Mouse (Mus musculus) right cerebral cortex, postnatal 10 days (tissue): Measurements from ENCODE around the gene Tbpl1.

ENCODE experiments used
- DNase-seq, 2 experiments: peaks; one replicate each; pipeline ENCODE4 v3.0.0; 2021; ENCODE audit warnings: low spot score in 2 of 2

Tbpl1 gene

DNA sequence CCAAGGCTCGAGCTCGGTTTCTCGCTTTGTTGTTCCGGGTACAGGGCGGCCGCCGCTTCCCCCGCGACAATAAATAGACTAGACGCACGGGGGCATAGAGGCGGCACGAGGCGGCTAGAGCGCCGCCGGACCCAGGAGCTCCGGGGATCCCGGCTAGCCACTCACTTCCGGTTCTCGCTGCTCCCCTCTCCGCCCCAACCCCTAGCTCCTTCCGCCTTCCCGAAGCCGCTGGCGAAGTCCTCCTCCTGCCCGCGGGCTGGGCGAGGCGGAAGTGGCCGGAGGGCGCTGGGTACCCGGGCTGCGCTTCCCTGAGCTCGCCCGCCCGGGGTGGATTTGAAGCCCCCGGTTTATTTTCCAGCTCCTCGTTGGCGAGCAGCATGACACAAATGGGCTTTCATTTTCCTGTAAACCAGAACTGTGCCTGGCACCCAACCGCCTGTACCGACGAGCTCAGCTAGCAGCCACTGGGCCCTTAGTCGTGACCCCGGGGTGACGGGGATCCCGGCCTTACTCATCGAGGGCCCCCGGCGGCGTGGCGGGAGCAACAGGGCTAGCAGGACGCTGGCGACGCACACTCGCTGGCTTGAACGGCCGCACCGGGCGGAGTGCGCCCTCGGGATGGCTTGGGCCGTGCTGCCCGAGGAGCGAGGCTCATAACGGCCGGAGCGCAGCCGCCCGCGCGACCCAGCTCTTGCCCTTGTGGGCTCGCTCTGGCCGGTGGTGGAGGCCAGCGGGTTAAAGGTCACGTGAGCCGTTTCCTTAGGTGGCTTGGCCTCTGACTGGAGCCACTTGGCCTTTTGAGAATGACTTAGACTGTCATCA is at the start of gene Tbpl1:
Gene Tbpl1 (minus strand): TSS at position 667 of the 822 bp plus-strand sequence.
- peak; percentile 96 to 97 for DNase-seq

DNA sequence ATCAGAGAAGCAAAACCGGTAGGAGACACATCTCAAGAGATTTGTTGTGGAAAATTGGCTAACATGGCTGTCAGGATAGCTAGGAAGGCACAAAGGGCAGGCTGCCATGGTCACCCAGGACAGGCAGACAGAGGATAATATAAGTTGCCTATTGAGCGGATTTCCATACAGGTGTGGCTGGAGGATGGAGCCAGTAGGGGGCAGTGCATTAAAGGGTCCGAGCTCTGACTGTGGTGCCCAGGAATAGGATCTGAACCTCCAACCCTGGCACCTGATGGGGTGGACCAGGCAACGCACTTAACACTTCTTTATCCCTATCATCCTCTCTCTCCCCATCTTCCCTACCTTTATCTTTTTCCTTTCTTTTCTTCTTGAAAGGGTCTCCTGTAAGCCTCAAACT is 49.7 kb upstream of the Tbpl1 start:
- DNase-seq = no peak

DNA sequence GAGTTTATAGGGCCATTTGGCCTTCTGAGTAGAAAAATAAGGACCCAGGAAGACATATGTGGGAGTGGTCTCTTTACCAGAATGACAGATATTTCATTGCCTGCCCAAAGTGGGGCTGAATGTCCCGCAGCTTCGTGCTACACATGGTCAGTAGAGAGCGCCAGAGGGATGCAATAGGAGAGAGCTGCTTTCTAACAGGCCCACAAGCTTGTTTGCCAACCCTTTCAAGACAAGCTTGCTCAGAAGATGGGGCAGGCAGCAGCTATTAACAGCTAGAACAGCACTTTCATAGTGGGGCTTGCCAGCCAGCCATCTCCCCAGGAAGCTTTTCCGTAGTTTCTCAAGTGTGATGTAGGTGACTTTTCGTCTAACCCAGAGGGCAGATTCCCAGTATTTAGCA is 46.2 kb upstream of the Tbpl1 start:
- DNase-seq = peak; percentile 49 to 52

DNA sequence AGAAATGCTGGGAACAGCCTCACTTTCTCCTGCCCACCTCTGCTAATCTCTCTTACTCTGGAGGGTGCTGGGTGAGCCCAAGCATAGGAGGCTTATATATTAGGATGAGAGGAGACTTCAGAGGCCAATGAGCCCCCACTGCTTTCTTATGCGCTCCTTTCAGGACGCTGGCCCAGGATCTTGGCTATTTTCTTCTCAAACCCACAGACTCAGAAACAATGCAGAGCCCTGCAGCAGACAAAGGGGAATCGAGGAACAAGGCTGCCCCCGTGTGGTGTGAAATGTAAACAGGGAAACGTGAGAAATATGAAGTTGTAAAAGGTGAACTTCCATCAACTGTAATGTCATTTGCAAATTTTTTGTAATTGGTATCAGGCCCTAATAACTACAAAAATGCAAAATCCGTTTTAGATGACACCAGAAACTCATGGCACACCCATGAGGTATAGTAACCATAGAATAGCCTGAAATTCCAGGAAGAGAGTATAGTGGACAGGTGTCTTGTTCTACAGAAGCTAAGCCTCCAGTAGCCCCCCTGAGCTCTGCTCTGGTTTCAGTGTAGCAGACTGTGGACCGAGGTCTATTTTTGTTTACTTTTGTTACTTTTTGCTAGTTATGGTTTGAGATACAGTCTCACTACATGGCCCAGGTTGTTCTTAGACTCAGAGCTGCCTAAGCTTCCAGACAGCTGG is 44.4 kb upstream of the Tbpl1 start:
- DNase-seq = peak; percentile 38 to 68

DNA sequence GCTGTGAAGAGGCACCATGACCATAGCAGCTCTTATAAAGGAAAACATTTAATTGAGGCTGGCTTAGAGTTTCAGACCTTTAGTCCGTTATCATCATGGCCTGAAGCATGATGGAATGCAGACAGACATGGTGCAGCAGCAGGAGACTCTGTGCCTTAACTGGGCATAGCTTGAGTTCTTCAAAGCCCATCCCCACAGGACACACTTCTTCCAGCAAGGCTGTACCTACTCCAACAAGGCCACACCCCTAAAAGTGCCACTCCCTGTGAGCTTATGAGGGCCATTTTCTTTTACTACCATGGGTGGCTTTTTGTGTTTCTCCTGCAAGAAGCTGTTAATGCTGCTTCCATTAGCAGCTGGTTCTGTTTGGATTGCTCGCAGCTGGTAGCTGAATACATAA is 43.7 kb upstream of the Tbpl1 start:
- no peak for DNase-seq

DNA sequence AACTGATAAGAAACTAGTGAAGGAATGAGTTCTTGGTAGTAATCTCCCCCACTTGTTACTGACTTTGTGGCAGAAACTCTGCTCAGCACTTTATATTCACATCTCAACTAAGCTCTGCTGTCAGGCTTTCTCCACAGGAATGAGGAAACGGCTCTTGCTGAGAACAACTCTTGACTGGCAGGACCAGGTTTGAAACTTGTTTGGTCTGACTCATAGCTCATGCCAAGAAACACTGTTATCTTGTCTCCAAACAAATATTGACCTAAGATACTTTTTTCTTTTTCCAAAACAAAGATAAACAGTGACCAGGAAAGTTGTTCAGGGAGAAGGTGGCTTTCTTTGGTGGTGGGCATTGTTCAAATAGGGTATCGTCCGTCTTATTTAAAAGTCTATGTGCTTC is 42.9 kb upstream of the Tbpl1 start:
- DNase-seq = no peak

DNA sequence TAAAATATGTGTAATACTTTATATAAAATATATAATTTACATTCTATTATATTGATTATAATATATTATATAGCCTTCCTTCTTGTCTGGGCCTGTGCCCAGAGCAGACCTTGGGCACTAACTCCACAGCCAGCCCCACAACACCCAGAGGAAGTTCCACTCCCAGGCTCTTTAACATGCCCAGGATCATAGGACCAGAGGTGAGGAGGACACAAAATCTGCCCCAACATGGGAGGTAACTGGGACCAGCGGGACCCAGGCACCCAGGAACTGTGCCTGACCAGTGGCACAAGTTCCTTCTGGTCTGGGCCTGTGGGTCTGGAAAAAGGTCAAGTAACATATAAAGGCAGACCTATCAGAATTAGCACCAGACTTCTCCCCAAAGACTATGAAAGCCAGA is 22.5 kb upstream of the Tbpl1 start:
- DNase-seq = no peak

DNA sequence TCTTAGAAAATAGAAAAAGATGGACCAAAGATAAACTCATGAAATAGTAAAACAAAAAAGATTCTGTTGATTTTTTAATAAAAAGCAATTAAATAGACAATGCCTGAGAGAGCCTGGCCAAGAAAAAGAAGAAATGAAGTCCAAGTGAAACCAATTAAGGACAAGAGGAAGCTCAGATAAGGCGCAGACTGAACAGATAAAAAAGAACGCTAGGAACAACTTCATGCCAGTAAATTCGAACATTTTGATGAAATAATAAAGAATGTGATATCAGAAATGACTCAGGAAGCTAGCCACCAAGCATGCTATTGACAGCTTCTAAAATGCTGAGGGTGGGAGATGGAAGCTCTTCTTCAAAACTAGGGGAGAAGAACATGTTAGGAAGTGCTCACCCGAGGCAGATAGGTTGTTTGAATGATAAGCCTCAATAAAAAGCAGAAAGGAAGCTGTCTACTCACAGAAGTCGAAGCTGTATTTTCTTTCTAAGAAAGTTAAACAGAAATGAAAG is 19.5 kb upstream of the Tbpl1 start:
- DNase-seq = no peak

DNA sequence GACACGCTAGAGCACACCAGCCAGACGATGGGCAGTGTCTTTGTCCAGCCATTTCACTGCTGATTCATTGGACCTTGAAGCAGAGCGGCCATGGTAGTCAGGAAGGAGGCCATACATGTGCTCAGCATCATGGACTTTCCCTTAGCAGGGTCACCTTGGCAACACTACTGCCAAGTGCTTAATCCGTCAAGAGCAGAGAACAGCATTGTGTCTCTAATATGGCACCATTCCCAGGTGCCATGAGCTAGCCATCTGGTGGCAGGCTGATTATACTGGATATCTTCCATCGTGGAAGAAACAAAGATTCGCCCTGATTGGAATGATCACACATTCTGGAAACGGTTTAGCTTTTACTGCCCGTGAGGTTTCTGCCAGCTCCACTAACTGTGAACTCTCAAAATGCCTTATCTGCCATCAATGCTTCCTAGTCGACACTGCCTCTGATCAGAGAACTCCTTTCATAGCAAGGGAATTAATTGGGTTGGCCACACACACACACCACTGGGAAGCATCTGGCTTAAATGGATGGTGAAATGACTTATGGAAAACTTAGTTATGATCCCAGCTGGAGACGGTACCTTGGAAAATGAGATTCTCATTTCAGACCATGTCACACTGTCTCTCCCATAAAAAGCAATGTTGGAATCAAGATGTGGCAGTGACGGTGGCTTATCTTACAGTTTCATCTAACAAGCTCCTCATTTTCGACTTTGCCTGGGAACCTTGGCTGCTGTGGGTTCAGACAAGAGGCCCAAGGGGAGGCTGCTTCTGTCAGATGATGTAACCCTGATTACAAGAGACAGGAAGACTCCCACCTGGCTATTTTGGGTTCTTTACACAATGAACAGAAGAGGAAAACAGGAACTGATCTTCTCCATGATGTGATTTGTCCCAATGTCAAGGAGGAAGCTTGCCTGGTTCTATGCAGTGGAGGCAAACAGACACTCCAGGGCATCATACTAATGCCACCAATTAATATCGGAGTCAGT is 14.9 kb upstream of the Tbpl1 start:
- peak; percentile 58 to 74 for DNase-seq

DNA sequence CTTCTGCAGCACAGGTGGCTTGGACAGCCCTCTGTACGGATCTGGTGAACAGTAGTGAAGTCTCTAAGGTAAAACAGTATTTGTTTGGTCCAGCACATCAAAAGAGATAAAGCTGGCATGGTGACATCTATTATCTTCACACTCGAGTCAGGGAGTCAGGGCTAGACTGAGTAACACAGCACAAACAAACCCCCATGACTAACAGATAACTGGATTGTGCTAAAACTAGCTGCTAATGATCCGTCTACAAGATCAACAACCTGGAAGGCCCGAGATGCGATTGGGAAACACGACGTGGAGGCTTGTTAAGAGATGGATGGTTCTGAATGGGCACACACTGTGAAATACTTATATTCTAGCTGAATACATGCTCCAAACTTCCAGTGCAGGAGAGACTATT is 14.2 kb upstream of the Tbpl1 start:
- no peak for DNase-seq

DNA sequence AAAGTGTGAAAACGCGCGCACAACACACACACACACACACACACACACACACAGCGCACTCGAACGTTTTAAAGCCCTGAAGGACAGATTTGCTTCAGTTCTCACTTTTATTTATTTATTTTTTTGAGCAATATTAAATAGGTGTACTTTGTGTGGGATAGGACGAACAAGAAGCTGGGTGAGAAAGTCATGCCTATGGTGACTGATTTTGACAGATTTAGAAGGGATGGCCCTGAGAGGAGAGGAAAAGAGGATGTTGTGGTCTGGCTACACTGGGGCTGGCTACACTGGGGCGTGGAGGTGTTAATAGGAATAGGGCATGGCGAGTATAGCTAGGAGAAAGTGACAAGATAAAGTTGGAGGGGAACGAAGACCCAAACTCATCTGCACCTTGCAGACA is 443 bp upstream of the Tbpl1 start:
- no peak for DNase-seq

DNA sequence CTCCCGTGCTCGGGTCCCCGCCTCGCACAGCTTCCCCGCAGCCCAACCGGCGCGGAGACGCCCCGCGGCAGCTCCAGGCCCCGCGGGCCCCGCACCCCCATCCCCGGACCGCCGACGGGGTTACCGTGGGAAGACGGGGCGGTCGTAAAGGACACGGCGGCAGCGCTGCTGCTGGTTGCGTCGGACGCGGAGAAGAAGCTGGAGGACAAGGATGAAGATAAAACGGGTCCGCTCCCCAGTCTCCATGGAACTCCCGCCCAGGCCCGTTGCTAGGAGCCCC is 806 bp downstream of the Tbpl1 start:
- DNase-seq = no peak

DNA sequence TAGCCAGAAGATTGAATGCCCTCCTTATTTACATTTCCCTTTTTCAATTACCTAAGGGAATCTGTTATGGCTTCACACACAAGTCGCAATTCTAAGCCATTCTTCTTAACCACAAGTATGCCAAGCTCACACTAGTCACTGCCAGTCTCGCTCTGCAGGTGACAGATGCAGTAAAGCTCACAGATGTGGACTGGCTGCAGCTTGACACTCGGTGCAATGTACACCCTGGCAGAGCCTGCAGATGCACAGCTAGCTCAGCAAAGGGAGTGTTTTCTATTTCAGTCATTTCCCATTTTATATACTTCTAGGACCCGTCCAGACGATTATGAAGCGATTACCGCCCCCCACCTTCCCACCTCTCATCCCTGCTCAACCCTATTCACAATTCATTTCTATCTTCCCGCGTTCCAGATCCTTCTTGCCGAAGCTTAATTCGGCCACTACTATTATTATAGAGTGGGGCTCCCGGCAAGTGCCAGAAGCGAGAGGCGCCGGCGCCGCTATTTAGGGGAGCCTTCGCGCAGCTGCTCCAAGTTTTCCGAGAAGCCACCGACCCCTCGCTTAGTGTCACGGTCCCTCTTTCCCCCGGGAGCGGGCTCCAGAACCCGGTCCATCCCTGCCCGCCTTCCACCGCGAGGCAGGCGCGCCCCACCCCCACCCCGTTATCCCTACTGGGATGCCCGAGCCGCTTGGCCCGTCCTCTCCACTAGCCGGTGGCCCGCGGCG is 1.3 kb downstream of the Tbpl1 start:
- peak; percentile 44 to 59 for DNase-seq

DNA sequence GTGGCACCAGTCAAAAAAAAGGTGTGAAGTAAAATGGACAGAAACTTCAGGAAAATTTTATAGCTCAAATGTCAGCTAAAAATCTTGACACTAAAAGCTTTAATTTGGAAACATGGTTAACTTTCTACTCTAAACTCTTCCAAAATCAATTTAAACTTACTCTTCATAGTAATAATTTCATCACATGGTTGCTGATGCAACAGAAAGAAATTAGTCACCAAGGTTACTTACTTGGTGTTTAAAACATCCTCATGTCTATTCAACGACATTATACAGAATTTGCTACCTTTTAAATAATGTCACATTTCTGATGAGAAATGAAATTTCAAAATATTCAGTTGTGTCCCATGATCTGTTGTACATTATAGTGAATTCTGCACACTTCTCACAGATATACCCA is 3.5 kb downstream of the Tbpl1 start:
- no peak for DNase-seq

DNA sequence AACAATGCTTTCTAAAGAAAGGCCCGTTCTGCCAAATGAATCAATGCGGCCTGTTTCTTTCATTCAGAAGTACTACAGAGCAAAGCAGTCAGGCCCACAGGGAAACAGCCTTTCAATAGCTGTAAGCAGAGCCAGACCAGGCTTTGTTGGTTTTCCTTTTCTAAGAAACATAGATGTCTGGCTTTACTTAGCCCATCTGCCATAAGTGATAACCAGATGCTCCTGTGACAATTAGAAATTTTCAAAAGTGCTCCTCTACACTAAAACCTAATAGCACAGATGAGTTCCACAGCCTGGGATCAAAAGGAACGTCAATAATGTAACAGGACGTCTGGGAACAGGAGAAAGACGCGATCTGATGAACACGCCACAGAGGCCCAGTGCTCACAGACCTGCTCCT is 5.4 kb downstream of the Tbpl1 start:
- DNase-seq = no peak

DNA sequence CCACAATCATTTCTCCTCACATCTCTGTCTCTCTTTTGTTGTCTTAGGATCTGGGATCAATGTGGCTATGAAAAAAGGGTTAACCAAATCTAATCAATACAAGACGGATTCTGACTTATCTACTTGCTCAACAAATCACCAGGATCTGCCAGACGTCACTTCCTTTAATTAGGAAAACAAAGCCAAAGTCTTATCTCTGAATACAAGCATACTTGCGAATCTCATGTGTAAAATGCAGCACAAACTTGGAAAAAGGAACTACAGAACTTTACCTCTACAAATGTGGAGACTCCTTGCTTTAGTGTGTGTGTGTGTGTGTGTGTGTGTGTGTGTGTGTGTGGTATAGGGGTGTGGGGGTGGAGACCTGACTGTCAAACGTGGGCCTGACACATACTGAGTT is 6.6 kb downstream of the Tbpl1 start:
- DNase-seq = no peak

DNA sequence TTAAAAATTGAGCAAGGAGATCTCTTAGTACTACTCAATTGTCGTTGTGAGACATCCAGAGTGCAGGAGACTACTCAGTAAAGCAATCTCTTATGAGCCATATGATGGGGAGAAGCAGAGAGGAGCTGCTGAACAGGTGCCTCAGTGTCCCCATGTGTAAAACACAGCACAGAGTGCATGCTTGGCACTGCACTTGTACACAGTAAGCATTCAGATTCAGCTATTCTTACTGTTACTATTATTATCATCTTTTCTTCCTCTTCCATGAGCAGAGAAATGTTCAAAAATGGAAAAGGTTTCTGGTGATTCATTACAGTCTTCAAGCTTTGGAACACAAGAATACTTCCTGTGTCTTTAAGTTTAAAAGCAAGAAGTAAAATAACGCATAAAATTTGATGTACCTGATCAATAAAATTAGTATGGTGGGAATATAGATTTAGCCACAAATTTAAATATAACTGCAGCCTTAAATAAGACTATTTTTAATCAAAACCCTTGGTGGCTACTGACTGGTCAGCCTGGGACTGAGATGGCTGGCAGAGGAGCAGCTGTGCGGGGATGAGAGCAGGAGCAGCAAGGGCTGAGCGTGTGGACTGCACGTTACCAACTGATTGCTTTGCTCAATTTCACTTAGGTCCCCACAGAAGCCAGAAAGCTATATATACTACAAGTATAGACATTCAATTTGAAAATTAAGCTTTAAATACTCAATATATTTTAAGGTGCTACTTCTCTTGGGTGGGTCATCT is 10.8 kb downstream of the Tbpl1 start:
- no peak for DNase-seq

DNA sequence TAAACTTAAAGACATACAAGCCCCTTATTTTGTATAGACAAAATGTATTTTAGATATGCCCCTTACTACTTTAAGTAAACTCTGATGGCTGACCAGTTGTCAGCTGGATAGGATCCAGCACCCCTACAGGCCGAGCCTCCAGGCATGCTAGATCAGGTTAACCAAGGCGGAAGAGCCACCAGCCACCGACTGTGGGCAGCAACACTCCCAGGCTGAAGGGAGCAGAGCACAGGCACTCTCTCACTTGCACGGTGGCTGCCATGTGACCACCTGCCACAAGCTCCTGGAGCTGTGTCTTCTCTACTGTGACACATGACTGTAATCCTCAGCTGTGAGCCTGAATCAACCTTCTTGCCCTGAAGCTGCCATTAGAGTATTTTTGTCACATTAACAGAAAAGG is 13.3 kb downstream of the Tbpl1 start:
- no peak for DNase-seq

DNA sequence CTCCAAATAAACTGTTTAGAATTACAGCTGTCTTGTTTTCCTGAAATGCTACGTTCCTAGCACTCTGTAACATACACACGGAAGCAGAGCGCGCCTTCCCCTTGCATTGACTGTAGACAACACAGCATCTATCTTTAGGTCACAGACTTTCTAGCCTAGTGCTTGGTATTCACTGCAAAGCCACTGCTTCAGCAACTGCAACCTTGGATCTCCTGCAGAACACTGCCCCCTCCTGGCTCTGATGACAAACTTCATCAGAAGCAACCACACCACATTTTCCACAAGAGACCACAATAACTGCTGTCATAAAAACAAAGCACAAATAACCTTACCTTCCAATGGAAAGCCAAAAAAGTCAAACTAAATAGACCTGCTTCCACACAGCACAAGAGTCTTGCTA is 17.2 kb downstream of the Tbpl1 start:
- peak; percentile 66 to 68 for DNase-seq

DNA sequence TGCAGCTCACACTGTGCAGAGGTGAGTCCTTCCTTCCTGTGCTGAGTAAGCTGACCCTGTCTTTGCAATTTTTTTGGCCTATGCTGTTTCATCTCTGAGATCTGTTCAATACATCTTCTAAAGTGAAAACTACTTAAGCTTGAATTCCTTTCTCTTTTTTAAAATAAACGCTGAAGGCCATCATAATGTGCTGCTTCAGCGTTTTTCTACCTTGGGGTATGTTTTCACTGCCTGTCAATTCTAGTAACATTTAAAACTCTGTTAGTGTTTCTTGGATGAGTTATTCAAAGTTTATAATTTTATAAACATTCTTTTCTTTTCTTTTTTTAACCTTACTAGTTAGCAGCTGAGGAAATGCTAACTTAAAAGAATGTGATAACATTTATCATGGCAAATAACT is 18.8 kb downstream of the Tbpl1 start:
- DNase-seq = no peak
